Mouse (Mus musculus): ENCODE measurements around the gene Rhox3c. TPM values are rescaled to one million over a fixed set of nuclear protein-coding genes. Genes with fewer than 3 reads are reported as not detected.

The Rhox3c gene
- not detected for polyA plus RNA-seq (2017; shearing (Covaris generic))

DNA sequence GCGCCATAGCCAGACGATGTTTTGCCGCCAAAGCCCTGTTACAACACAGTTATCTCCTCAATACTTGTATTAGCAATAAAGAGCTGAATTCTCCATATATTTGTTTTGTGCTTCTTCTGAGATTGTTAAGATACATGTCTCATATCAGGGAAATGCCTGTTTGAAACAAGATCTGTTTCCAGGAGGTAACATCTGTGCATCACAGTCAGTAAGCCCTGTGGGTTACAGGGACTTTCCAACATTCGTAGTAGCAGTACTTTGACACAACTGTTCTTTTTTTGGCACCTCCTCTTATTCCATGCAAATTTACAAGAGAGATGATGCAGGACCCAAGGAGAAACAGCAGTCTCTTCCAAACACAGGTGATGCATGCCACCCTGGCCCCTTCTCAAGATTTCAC, at the start of gene Rhox3c:
Rhox3c (plus strand) TSS at position 301 of the 400 bp plus-strand sequence.

GRCm38 (mm10) chrX:37411767-37412166, 46.6 kb upstream of the Rhox3c start, which contains the start of gene Rhox2b:
TSS of gene Rhox2b (plus strand) at chrX:37412067.

GRCm38 (mm10) chrX:37432194-37432593, 26.2 kb upstream of the Rhox3c start, which contains the start of gene Rhox4b:
TSS of gene Rhox4b (plus strand) at chrX:37432494.

DNA sequence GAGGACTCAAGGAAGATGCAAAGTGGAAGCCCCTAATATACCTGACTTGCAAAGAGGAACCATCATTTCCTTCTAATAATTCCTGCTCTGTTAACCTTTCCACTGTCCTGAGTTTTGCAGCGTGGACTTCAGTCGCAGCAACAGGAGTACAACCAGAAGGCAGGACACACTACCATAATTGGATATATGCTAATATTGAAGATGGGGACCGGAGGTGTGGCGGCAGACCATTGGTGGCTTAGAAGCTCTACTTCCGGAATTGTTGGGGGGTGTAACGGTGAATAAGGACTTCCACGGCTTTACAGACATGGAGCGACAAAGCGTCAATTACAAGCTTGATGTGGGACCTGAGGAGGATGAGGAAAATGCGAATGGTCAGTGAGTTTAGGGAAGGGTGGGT, 5.0 kb upstream of the Rhox3c start, which contains the start of gene Rhox2c:
Rhox2c (plus strand) TSS at position 301 of the 400 bp plus-strand sequence.

DNA sequence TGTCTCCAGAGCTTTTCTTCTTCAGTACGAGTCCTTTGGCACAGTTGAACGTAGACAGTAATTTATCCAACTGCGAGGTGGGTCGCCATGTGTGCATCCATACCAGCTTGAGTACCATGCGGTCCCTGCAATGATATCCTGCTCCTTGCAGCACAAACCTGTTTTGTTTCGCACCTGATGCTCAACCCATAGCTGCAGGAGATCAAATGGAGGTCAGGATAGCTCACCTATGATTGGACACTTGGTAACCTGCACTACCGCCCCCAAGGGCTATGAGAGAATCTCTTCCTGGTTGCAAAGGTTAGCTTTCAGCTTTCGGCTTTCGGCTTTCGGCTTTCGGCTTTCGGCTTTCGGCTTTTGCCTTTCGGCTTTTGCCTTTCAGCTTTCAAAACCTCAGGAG, 21.7 kb downstream of the Rhox3c start, which contains the start of gene Rhox4c:
Rhox4c (plus strand) TSS at position 301 of the 400 bp plus-strand sequence.

DNA sequence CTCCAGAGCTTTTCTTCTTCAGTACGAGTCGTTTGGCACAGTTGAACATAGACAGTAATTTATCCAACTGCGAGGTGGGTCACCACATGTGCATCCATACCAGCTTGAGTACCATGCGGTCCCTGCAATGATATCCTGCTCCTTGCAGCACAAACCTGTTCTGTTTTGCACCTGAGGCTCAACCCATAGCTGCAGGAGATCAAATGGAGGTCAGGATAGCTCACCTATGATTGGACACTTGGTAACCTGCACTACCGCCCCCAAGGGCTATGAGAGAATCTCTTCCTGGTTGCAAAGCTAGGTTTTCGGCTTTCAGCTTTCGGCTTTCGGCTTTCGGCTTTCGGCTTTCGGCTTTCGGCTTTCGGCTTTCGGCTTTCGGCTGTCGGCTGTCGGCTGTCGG, 55.7 kb downstream of the Rhox3c start, which contains the start of gene Rhox4d:
Rhox4d (plus strand) TSS at position 301 of the 400 bp plus-strand sequence.

Other genes with a start within 250 kb of the Rhox3c start
- gene Gm9, start 247.5 kb upstream of the Rhox3c start, polyA plus RNA-seq (2017; shearing (Covaris generic)): not detected
- gene Rhox1, start 236.3 kb upstream of the Rhox3c start, polyA plus RNA-seq (2017; shearing (Covaris generic)): not detected
- not detected for gene Rhox2a, start 213.6 kb upstream of the Rhox3c start, polyA plus RNA-seq (2017; shearing (Covaris generic))
- gene Rhox3a, start 208.7 kb upstream of the Rhox3c start, polyA plus RNA-seq (2017; shearing (Covaris generic)): not detected
- gene Rhox4a, start 193.2 kb upstream of the Rhox3c start, polyA plus RNA-seq (2017; shearing (Covaris generic)): 0.28 TPM
- gene Rhox3a2, start 78.6 kb upstream of the Rhox3c start, polyA plus RNA-seq (2017; shearing (Covaris generic)): not detected
- gene Rhox4a2, start 67.7 kb upstream of the Rhox3c start, polyA plus RNA-seq (2017; shearing (Covaris generic)): not detected
- gene Rhox2b, start 46.5 kb upstream of the Rhox3c start, polyA plus RNA-seq (2017; shearing (Covaris generic)): not detected
- gene Rhox4b, start 26.1 kb upstream of the Rhox3c start, polyA plus RNA-seq (2017; shearing (Covaris generic)): 0.20 TPM
- not detected for gene Rhox2c, start 4.9 kb upstream of the Rhox3c start, polyA plus RNA-seq (2017; shearing (Covaris generic))
- not detected for gene Rhox4c, start 21.8 kb downstream of the Rhox3c start, polyA plus RNA-seq (2017; shearing (Covaris generic))
- not detected for gene Rhox2d, start 34.8 kb downstream of the Rhox3c start, polyA plus RNA-seq (2017; shearing (Covaris generic))
- gene Rhox4d, start 55.8 kb downstream of the Rhox3c start, polyA plus RNA-seq (2017; shearing (Covaris generic)): not detected
- not detected for gene Rhox2e, start 71.9 kb downstream of the Rhox3c start, polyA plus RNA-seq (2017; shearing (Covaris generic))
- not detected for gene Rhox3e, start 83.4 kb downstream of the Rhox3c start, polyA plus RNA-seq (2017; shearing (Covaris generic))
- not detected for gene Rhox4e, start 98.8 kb downstream of the Rhox3c start, polyA plus RNA-seq (2017; shearing (Covaris generic))
- not detected for gene Rhox2f, start 112.8 kb downstream of the Rhox3c start, polyA plus RNA-seq (2017; shearing (Covaris generic))
- not detected for gene Rhox3f, start 122.4 kb downstream of the Rhox3c start, polyA plus RNA-seq (2017; shearing (Covaris generic))
- not detected for gene Rhox4f, start 149.1 kb downstream of the Rhox3c start, polyA plus RNA-seq (2017; shearing (Covaris generic))
- gene Rhox3g, start 170.0 kb downstream of the Rhox3c start, polyA plus RNA-seq (2017; shearing (Covaris generic)): not detected
- gene Rhox2g, start 184.9 kb downstream of the Rhox3c start, polyA plus RNA-seq (2017; shearing (Covaris generic)): not detected
- gene Rhox4g, start 192.7 kb downstream of the Rhox3c start, polyA plus RNA-seq (2017; shearing (Covaris generic)): not detected
- not detected for gene Rhox3h, start 210.2 kb downstream of the Rhox3c start, polyA plus RNA-seq (2017; shearing (Covaris generic))
- gene Rhox2h, start 214.7 kb downstream of the Rhox3c start, polyA plus RNA-seq (2017; shearing (Covaris generic)): not detected

Measured in inflammation-experienced regulatory T-cells, adult 16 weeks (primary cell).